In the genomic region with DNA sequence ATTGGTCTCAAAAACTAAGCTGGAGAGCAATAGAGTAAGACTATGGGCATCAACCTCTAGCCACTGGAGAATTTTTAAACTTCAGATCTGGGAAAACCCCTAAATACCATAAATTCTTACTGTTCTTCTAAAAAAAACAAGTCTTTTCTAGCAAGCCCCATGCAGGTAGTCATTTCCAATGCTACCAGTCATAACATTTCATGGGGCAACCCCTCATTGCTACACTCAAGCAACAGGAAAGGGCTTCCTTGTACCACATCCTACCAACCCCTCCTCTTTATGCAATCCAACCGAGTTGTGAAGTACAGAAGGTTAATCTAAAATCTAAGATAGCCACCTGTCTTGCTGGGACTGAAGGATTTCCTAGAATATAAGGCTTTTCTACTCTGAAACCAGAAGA, we compare ENCODE assay signal across 24 mouse cellular contexts.
DNase-seq lines count a peak whose midpoint lies in the region; ATAC-seq and TF ChIP-seq lines count a peak whose summit lies in the region.
"Had no signal": no experiment of that assay in that cellular context is flagged by ENCODE, and none has a peak within 500 bp of the region (broad histone marks: within the 10 kb centered on the region; RNA-seq: fewer than 3 reads in every experiment).

No protein-coding gene starts in this region.

- H3K4me1 ChIP-seq in CH12.LX (ENCODE audit: control insufficient read depth in 1 of 2, insufficient read depth in 2 of 2): peaks cover 0 to 39% of the 10 kb centered on the region in 2 experiments; a peak in 3 of 4 replicates
- H3K4me1 ChIP-seq: embryonic facial prominence, embryonic 13.5 days; embryonic facial prominence, embryonic 15.5 days; forebrain, embryonic 12.5 days had no signal

- no peaks in the 10 kb centered on the region for H3K27me3 ChIP-seq in CH12.LX (replicated peaks)
- H3K27me3 ChIP-seq: embryonic facial prominence, embryonic 13.5 days; embryonic facial prominence, embryonic 15.5 days; forebrain, embryonic 12.5 days had no signal

- in situ Hi-C loops in CH12.LX (cut with MboI; ENCODE audit: low pct_ligation_motif_present, low pct_unique_long_range_greater_than_20kb, low sequenced_read_pairs): no loop called here

- peak; percentile 68 for ATAC-seq in megakaryocyte, adult 5-6 weeks (ENCODE audit: poor library complexity, severe bottlenecking)
- ATAC-seq: CD4-positive, CD25-positive, alpha-beta regulatory T cell, adult 4 months; forebrain, embryonic 14.5 days; forebrain, embryonic 16.5 days had no signal

- no peak for TF ChIP-seq CTCF in CH12.LX (conservative IDR thresholded peaks at IDR 0.05 in 1 of 2, IDR thresholded peaks at IDR 0.05 in 1 of 2; ENCODE audit: low read depth in 2 of 2, low read length in 2 of 2)

- intact Hi-C loops in left cerebral cortex, postnatal 4 days (cut with DNase I): no loop called here

- no peak; the same call in none of the 2 replicates for TF ChIP-seq RAD21 in CH12.LX (IDR thresholded peaks at IDR 0.05; ENCODE audit: low read depth, low read length)

- no peak for TF ChIP-seq POLR2A in CH12.LX (IDR thresholded peaks at IDR 0.05; ENCODE audit: low read depth, low read length)

- peaks cover 5% of the 10 kb centered on the region for H3K9me3 ChIP-seq in CH12.LX (replicated peaks; ENCODE audit: low read length)
- H3K9me3 ChIP-seq: embryonic facial prominence, embryonic 13.5 days; embryonic facial prominence, embryonic 15.5 days; forebrain, embryonic 10.5 days; forebrain, embryonic 12.5 days had no signal

- no peak overlapping the region for H3K9ac ChIP-seq in CH12.LX (ENCODE audit: insufficient read depth, low read depth)
- H3K9ac ChIP-seq: embryonic facial prominence, embryonic 13.5 days; embryonic facial prominence, embryonic 15.5 days; forebrain, embryonic 12.5 days had no signal

- TF ChIP-seq EP300 in CH12.LX (IDR thresholded peaks at IDR 0.05; ENCODE audit: low read length): peak; percentile 75

- no peak overlapping the region for H3K4me2 ChIP-seq in CH12.LX (ENCODE audit: insufficient read depth, low read depth, poor library complexity, severe bottlenecking)
- H3K4me2 ChIP-seq: embryonic facial prominence, embryonic 13.5 days; embryonic facial prominence, embryonic 15.5 days; forebrain, embryonic 12.5 days had no signal

- no peak overlapping the region for H3K27ac ChIP-seq in CH12.LX (ENCODE audit: insufficient read depth, low read depth)
- H3K27ac ChIP-seq: embryonic facial prominence, embryonic 13.5 days; embryonic facial prominence, embryonic 15.5 days; forebrain, embryonic 10.5 days; forebrain, embryonic 12.5 days had no signal

- no peaks in the 10 kb centered on the region for H3K36me3 ChIP-seq in CH12.LX (replicated peaks in 1 of 2; ENCODE audit: control insufficient read depth in 1 of 2, insufficient read depth in 1 of 2, low read length in 1 of 2)
- H3K36me3 ChIP-seq: embryonic facial prominence, embryonic 13.5 days; embryonic facial prominence, embryonic 15.5 days; forebrain, embryonic 10.5 days; forebrain, embryonic 12.5 days had no signal

- H3K4me3 ChIP-seq in CH12.LX (replicated peaks in 1 of 3; ENCODE audit: low read depth in 2 of 3, low read length in 2 of 3, poor library complexity in 1 of 3): no peak overlapping the region
- H3K4me3 ChIP-seq: embryonic facial prominence, embryonic 13.5 days; embryonic facial prominence, embryonic 15.5 days; erythroblast, embryonic 14.5 days; forebrain, embryonic 10.5 days; forebrain, embryonic 12.5 days had no signal

- dilution Hi-C loops in CH12.LX (cut with MboI; ENCODE audit: extremely low pct_ligation_motif_present, extremely low pct_unique_long_range_greater_than_20kb, low sequenced_read_pairs): no loop called here

- H3K79me2 ChIP-seq in CH12.LX (replicated peaks; ENCODE audit: control insufficient read depth, extremely low read depth, insufficient read depth, poor library complexity, severe bottlenecking): no peaks in the 10 kb centered on the region

- peak; percentile 68 for DNase-seq in CH12.LX (ENCODE audit: extremely low read depth)
- DNase-seq in gastrocnemius, adult 8-10 months (ENCODE audit: low spot score in 2 of 2): no peak
- no peak for DNase-seq in spleen, adult 12 weeks (ENCODE audit: low spot score)
- DNase-seq in left cerebral cortex, postnatal 4 days: no peak
- DNase-seq: adrenal gland, adult 2 months; adrenal gland, postnatal 10 days; adrenal gland, postnatal 25 days; B cell, adult 2 months; cerebellum, adult 11 months; cerebellum, adult 18-20 months; cerebellum, adult 8-10 months; cerebellum, adult 9-11 months; cerebellum, postnatal 14 days; cerebellum, postnatal 36 days; embryo, embryonic 11 days had no signal

TF ChIP-seq in CH12.LX, 34 proteins besides CTCF, POLR2A, EP300 and RAD21:
- TF ChIP-seq SIN3A (IDR thresholded peaks at IDR 0.05; ENCODE audit: low read length): no peak
- TF ChIP-seq USF2 (conservative IDR thresholded peaks at IDR 0.05; ENCODE audit: low read depth, low read length): no peak
- TF ChIP-seq KAT2A (IDR thresholded peaks at IDR 0.05; ENCODE audit: insufficient replicate concordance, low read length): no peak
- no peak for TF ChIP-seq TCF12 (IDR thresholded peaks at IDR 0.05; ENCODE audit: low read depth, low read length)
- TF ChIP-seq ETS1 (conservative IDR thresholded peaks at IDR 0.05; ENCODE audit: low read depth, low read length): peak; percentile 73
- peak; percentile 86 for TF ChIP-seq IRF4 (IDR thresholded peaks at IDR 0.05; ENCODE audit: low read depth, low read length)
- no peak for TF ChIP-seq ZKSCAN1 (IDR thresholded peaks at IDR 0.05; ENCODE audit: borderline replicate concordance, low read depth, low read length)
- TF ChIP-seq ZMIZ1 (IDR thresholded peaks at IDR 0.05; ENCODE audit: low read depth, low read length): no peak
- no peak for TF ChIP-seq POLR2AphosphoS2 (IDR thresholded peaks at IDR 0.05; ENCODE audit: low read depth, low read length)
- TF ChIP-seq MAFK (IDR thresholded peaks at IDR 0.05; ENCODE audit: insufficient replicate concordance, low read length): 0 out of 2 replicates have a peak, but pooled peaks have one; percentile 15
- TF ChIP-seq JUND (conservative IDR thresholded peaks at IDR 0.05; ENCODE audit: low read depth, low read length): 0 out of 2 replicates have a peak, but pooled peaks have one; percentile 15
- TF ChIP-seq TBP (conservative IDR thresholded peaks at IDR 0.05; ENCODE audit: low read depth, low read length): no peak
- no peak for TF ChIP-seq MYC (IDR thresholded peaks at IDR 0.05; ENCODE audit: low read depth, low read length)
- TF ChIP-seq MEF2A (IDR thresholded peaks at IDR 0.05; ENCODE audit: borderline replicate concordance, low read depth, low read length): peak; percentile 87
- no peak for TF ChIP-seq MXI1 (IDR thresholded peaks at IDR 0.05; ENCODE audit: low read depth, low read length)
- no peak for TF ChIP-seq GABPA (IDR thresholded peaks at IDR 0.05; ENCODE audit: insufficient replicate concordance, low read depth, low read length)
- no peak for TF ChIP-seq NRF1 (IDR thresholded peaks at IDR 0.05; ENCODE audit: low read depth, low read length)
- no peak for TF ChIP-seq MAX (IDR thresholded peaks at IDR 0.05; ENCODE audit: low read length)
- TF ChIP-seq MAZ (IDR thresholded peaks at IDR 0.05; ENCODE audit: low read depth, low read length): no peak
- no peak for TF ChIP-seq CHD1 (IDR thresholded peaks at IDR 0.05; ENCODE audit: low read depth, low read length)
- no peak for TF ChIP-seq PAX5 (IDR thresholded peaks at IDR 0.05; ENCODE audit: low read length)
- no peak for TF ChIP-seq NELFE (IDR thresholded peaks at IDR 0.05; ENCODE audit: low read depth, low read length)
- TF ChIP-seq SMC3 (IDR thresholded peaks at IDR 0.05; ENCODE audit: low read depth, low read length): no peak
- no peak for TF ChIP-seq USF1 (IDR thresholded peaks at IDR 0.05; ENCODE audit: low read depth, low read length)
- TF ChIP-seq HCFC1 (IDR thresholded peaks at IDR 0.05; ENCODE audit: low read depth, low read length): no peak
- peak; percentile 47; the same call in 1 of the 2 replicates for TF ChIP-seq BHLHE40 (IDR thresholded peaks at IDR 0.05; ENCODE audit: low read depth, low read length)
- peak; percentile 80 for TF ChIP-seq ZNF384 (IDR thresholded peaks at IDR 0.05; ENCODE audit: low read depth, low read length)
- TF ChIP-seq CHD2 (IDR thresholded peaks at IDR 0.05; ENCODE audit: low read length): no peak
- no peak for TF ChIP-seq E2F4 (IDR thresholded peaks at IDR 0.05; ENCODE audit: insufficient replicate concordance, low read depth, low read length)
- TF ChIP-seq ZC3H11A (IDR thresholded peaks at IDR 0.05; ENCODE audit: low read depth, low read length): no peak
- TF ChIP-seq ELF1 (IDR thresholded peaks at IDR 0.05; ENCODE audit: low read depth, low read length): no peak
- no peak for TF ChIP-seq UBTF (IDR thresholded peaks at IDR 0.05; ENCODE audit: low read depth, low read length)
- no peak for TF ChIP-seq RCOR1 (conservative IDR thresholded peaks at IDR 0.05; ENCODE audit: low read depth, low read length)
- TF ChIP-seq JUN (IDR thresholded peaks at IDR 0.05; ENCODE audit: insufficient read depth, low read depth, low read length): peak; percentile 29; the same call in 1 of the 2 replicates
